Mouse (Mus musculus) neural tube, embryonic 10.5 days (tissue): ENCODE measurements at regions not wholly inside any gene's neighbourhood (a gene's known extent, or its start where the extent isn't known, plus 50 kb on each side); places are given as distances from the start of the nearest gene placed in this dataset.

Experiments used
- DNase-seq: peaks from one replicate; pipeline ENCODE4 v3.0.0-alpha.2; 2017; ENCODE audit warnings: low spot score; ENCODE audit errors: extremely low spot score

- DNase-seq: no peak
Measured at GRCm38 (mm10) chr4:142578536-142578935, 339.3 kb upstream of the Kazn start.

- no peak for DNase-seq
Measured at GRCm38 (mm10) chr4:142577519-142577918, 338.3 kb upstream of the Kazn start.

GRCm38 (mm10) chr4:142574528-142574927, 335.3 kb upstream of the Kazn start:
- no peak for DNase-seq

- DNase-seq: no peak
Measured at GRCm38 (mm10) chr4:142570712-142571111, 331.5 kb upstream of the Kazn start.

GRCm38 (mm10) chr4:142568556-142568955, 329.4 kb upstream of the Kazn start:
- DNase-seq: no peak

GRCm38 (mm10) chr4:142554716-142555115, 315.5 kb upstream of the Kazn start:
- no peak for DNase-seq

- no peak for DNase-seq
Measured at GRCm38 (mm10) chr4:142545871-142546270, 306.7 kb upstream of the Kazn start.

GRCm38 (mm10) chr4:142545187-142545586, 306.0 kb upstream of the Kazn start:
- DNase-seq: no peak

- DNase-seq: no peak
Measured at GRCm38 (mm10) chr4:142544736-142545135, 305.5 kb upstream of the Kazn start.

- no peak for DNase-seq
Measured at GRCm38 (mm10) chr4:142539200-142539750, 300.1 kb upstream of the Kazn start.

GRCm38 (mm10) chr4:142527080-142527479, 287.9 kb upstream of the Kazn start:
- DNase-seq: no peak

GRCm38 (mm10) chr4:142517478-142518455, 278.6 kb upstream of the Kazn start:
- DNase-seq: no peak

GRCm38 (mm10) chr4:142514751-142515150, 275.6 kb upstream of the Kazn start:
- DNase-seq: no peak

GRCm38 (mm10) chr4:142509386-142509785, 270.2 kb upstream of the Kazn start:
- no peak for DNase-seq

- DNase-seq: no peak
Measured at GRCm38 (mm10) chr4:142506383-142507211, 267.4 kb upstream of the Kazn start.

- DNase-seq: no peak
Measured at GRCm38 (mm10) chr4:142503761-142504160, 264.6 kb upstream of the Kazn start.

GRCm38 (mm10) chr4:142501177-142501576, 262.0 kb upstream of the Kazn start:
- DNase-seq: no peak

- no peak for DNase-seq
Measured at GRCm38 (mm10) chr4:142500541-142500940, 261.3 kb upstream of the Kazn start.

- no peak for DNase-seq
Measured at GRCm38 (mm10) chr4:142496605-142497004, 257.4 kb upstream of the Kazn start.

GRCm38 (mm10) chr4:142492926-142493492, 253.8 kb upstream of the Kazn start:
- DNase-seq: no peak

GRCm38 (mm10) chr4:142485784-142486423, 246.7 kb upstream of the Kazn start:
- no peak for DNase-seq
